Mouse (Mus musculus) forebrain, embryonic 15.5 days (tissue): ENCODE results near the gene Ssbp3. TPM values are rescaled to one million over a fixed set of nuclear protein-coding genes. Genes with fewer than 3 reads are reported as not detected.

ENCODE experiments used
- ATAC-seq: fragments of 200-750 bp; cut with Nextera tagmentation; replicated peaks from 2 replicates; pipeline ENCODE4 v1.8.0; 2017; ENCODE audit warnings: mild to moderate bottlenecking, moderate TSS enrichment, moderate library complexity
- H3K27ac ChIP-seq: fragments of 300-500 bp; sonication (generic); replicated peaks from 2 replicates; pipeline ENCODE4 v1.5.1; 2015; ENCODE audit warnings: mild to moderate bottlenecking, inconsistent platforms
- H3K27me3 ChIP-seq: fragments of 300-500 bp; sonication (generic); 2 replicates; pipeline ENCODE4 v1.6.1; 2015; ENCODE audit warnings: inconsistent platforms
- H3K36me3 ChIP-seq: fragments of 300-500 bp; sonication (generic); 2 replicates; pipeline ENCODE4 v1.6.1; 2015; ENCODE audit warnings: mild to moderate bottlenecking, inconsistent platforms
- H3K4me1 ChIP-seq: fragments of 300-500 bp; sonication (generic); 2 replicates; pipeline ENCODE4 v1.6.1; 2015; ENCODE audit warnings: inconsistent platforms
- H3K4me2 ChIP-seq: fragments of 300-500 bp; sonication (generic); replicated peaks from 2 replicates; pipeline ENCODE4 v1.6.1; 2015; ENCODE audit warnings: mild to moderate bottlenecking, inconsistent platforms
- H3K4me3 ChIP-seq: fragments of 300-500 bp; sonication (generic); 2 replicates; pipeline ENCODE4 v1.5.1; 2015; ENCODE audit warnings: mild to moderate bottlenecking, inconsistent platforms
- H3K9ac ChIP-seq: fragments of 300-500 bp; sonication (generic); replicated peaks from 2 replicates; pipeline ENCODE4 v1.6.1; 2015; ENCODE audit warnings: mild to moderate bottlenecking, inconsistent platforms
- H3K9me3 ChIP-seq: fragments of 300-500 bp; sonication (generic); 2 replicates; pipeline ENCODE4 v1.6.1; 2016; ENCODE audit warnings: inconsistent platforms
- WGBS: fragments of 180-500 bp; shearing (Covaris S2); methylation state at CpG from one replicate; pipeline ENCODE4 v1.1.7; 2015; ENCODE audit warnings: mixed read lengths; 5-methylcytosine and 5-hydroxymethylcytosine counted together
- polyA plus RNA-seq: library from polyadenylated mRNA; unstranded; fragments of >200 nt; fragmentation: Nextera tagmentation; extraction: Ambion mirVana; gene quantifications from 2 replicates; pipeline ENCODE4 v1.2.1, GENCODE M21; 2015

The Ssbp3 gene
- polyA plus RNA-seq, 1 experiment from 2014 or later = 198 TPM

DNA sequence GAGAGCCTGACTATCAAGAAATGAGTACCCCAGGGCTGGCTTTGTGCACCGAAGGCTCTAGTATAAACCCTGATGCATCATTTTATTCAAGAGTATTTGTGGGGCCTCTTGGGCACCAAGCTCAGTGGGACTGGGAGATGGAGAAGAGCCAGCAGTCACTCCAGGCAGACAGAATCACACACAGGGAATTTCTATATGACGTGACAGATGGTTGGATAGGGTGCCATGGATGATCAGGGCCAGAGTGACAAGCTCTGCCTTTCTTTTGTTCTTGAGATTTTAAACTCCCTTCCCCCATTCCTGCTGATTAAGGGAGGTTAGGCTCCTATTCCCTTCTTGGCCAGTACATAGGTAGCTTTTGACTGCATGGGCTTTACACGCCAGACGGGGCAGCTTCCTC, 74.8 kb downstream of the Ssbp3 start:
- Histone ChIP-seq H3K36me3 (no peaks in the 10 kb centered on the region), H3K4me3 (no peak overlapping the region), H3K9me3 (no peaks in the 10 kb centered on the region), H3K9ac (no peak overlapping the region), H3K4me1 (peaks cover 82% of the 10 kb centered on the region), H3K4me2 (0 out of 2 replicates have a peak overlapping the region, but pooled peaks have one; percentile 3), H3K27me3 (no peaks in the 10 kb centered on the region), H3K27ac (peak overlapping the region; percentile 86)
- 38% methylated on average over 4 of the region's 4 CpGs for WGBS
- no peak for ATAC-seq

DNA sequence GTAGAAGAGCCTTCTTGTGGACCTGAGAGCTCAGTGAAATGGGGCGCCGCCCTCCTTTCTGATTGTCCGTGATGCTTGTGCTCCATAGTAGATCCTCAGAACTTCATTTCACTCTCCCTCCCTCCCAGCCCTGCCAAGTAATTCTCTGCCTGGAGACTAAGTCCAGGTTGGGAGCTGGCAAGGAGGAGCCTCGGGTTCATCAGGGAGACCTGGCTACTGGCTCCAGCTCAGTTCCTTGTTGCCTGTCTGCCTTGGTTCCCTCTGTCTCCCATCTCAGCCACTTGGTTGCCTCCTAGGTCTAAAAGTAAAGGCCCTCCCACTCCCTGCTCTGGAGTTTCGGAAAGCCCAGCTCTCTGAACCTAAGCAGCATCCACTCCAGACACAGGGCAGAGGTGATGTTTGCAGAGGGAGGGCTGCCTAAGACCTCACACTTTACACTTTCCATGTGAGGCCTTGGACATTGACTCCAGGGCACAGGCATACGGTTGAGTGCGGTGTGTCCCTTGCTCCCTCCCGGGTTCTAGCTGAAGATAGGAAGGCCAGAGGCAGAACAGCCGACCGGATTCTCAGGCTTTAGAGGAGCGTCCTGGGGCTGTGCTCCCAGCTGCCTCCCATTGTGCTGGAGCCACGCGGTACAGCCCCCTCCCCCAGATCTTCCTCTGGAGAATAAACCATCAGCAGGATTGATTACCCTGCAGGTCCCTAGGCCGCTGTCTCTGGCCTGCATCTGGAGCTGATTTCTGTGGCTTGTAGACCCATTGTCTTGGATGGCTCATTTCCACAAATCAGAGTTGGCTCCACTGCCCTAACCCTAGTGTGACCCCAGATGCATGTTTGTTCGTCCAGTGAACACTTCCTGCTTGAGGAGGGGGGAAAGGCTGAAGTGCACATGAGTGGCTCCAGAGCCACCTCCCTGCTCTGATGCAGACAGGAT, 75.7 kb downstream of the Ssbp3 start:
- Histone ChIP-seq H3K4me2 (no peak overlapping the region), H3K27me3 (no peaks in the 10 kb centered on the region), H3K36me3 (no peaks in the 10 kb centered on the region), H3K27ac (peak overlapping the region; percentile 86), H3K4me3 (no peak overlapping the region), H3K9ac (no peak overlapping the region), H3K9me3 (no peaks in the 10 kb centered on the region), H3K4me1 (peaks cover 84% of the 10 kb centered on the region)
- ATAC-seq = no peak
- WGBS = 36% methylated on average over 15 of the region's 15 CpGs

DNA sequence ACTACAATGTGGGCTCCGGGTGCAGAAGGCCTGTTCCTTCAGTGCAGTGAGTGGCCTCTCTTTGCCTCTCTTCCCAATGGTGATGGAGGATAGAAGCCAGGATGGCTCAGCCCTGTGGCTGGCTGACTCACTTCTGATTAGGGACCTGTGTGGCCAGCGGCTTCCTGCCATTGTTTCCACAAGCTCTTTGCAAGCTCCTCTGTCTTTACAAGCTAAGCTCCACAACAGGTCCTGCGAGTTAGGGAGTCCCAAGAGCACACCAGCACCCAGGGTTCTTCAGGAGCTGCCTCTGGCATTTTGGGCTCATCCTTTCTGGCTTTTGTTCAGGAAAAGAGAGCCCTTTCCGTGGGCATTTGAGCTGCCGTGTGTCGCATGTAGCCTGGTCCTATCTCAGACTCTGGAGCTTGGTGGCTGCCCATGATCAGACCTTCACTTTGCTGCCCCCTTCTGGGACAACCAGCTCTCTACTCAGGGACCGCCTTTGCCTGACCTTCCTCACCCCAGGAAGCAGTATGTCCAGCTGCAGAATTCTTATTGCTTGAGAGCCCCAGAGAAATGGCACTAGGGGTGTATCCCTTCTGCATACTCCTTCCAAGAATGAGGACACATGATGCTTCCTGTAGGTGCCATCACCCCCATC, 77.3 kb downstream of the Ssbp3 start:
- Histone ChIP-seq H3K4me1 (peaks cover 85% of the 10 kb centered on the region), H3K36me3 (no peaks in the 10 kb centered on the region), H3K4me3 (no peak overlapping the region), H3K27ac (peak overlapping the region; percentile 38; the same call in 1 of the 2 replicates), H3K9ac (no peak overlapping the region), H3K4me2 (no peak overlapping the region), H3K27me3 (no peaks in the 10 kb centered on the region), H3K9me3 (no peaks in the 10 kb centered on the region)
- ATAC-seq = no peak
- WGBS = 16% methylated on average over 7 of the region's 7 CpGs

DNA sequence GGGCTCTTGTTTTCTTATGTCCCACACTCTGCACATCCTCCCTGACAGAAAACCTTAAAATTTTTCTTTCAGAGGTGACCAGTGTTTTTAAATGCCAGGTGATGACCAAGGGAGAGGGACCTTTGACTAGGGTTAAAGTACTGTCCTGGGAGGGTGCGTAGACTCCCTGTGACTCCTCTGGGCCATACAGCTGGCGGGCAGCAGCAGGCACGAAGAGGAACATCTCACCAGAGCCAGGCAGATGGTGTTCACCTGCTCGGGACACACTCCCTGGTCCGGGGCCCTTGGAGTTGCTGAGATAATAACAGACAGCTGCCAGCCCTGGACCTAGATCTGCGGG, 78.4 kb downstream of the Ssbp3 start:
- H3K27ac ChIP-seq = peak overlapping the region; percentile 78
- no peaks in the 10 kb centered on the region for H3K27me3 ChIP-seq
- H3K9ac ChIP-seq = 0 out of 2 replicates have a peak overlapping the region, but pooled peaks have one; percentile 16
- H3K4me3 ChIP-seq = no peak overlapping the region
- H3K9me3 ChIP-seq = no peaks in the 10 kb centered on the region
- no peak overlapping the region for H3K4me2 ChIP-seq
- ATAC-seq = no peak; the same call in 1 of the 2 replicates
- H3K36me3 ChIP-seq = no peaks in the 10 kb centered on the region
- 22% methylated on average over 6 of the region's 6 CpGs for WGBS
- peaks cover 85% of the 10 kb centered on the region for H3K4me1 ChIP-seq

DNA sequence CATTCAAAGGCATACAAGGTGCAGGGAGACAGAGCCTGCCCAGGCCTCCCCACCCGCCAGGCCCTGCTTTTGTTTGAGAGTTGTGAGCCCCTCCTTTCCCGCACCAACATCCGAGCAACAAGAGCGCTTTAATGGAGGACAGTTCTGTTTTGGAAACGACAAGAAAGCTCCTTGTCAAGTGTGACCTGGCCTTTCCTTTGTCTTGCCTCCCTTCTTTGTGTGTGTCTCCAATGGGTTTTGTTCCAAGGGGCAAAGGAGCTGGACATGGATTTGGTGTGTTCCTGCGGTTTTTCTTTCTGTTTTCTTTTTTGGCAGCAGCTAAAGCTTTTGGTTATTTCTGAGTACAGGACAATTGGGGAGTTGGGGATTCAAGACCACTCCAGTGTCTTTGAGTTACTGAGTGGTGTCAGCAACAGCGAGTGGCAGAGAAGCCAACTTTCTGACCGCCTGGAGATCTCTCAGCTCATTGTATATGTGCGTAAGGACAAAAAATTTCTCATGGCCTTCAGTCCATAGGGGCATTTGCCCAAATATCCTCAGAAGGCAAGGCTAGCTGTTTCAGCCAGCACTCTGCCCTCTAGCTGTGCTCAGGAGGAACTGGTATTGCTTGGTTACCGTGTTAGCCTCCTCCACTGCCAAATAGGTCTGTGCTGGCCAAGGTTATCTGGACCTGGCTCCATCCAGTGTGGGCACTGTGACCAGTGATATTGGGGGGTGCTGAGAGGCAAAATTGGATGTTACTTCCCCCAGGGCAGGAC, 78.9 kb downstream of the Ssbp3 start:
- H3K36me3 ChIP-seq = no peaks in the 10 kb centered on the region
- peaks cover 85% of the 10 kb centered on the region for H3K4me1 ChIP-seq
- H3K4me2 ChIP-seq = no peak overlapping the region
- H3K27me3 ChIP-seq = no peaks in the 10 kb centered on the region
- ATAC-seq = peak; percentile 49; the same call in 1 of the 2 replicates
- no peaks in the 10 kb centered on the region for H3K9me3 ChIP-seq
- H3K27ac ChIP-seq = peak overlapping the region; percentile 78
- H3K9ac ChIP-seq = peak overlapping the region; percentile 16; the same call in 1 of the 2 replicates
- no peak overlapping the region for H3K4me3 ChIP-seq
- WGBS = 6% methylated on average over 10 of the region's 10 CpGs

DNA sequence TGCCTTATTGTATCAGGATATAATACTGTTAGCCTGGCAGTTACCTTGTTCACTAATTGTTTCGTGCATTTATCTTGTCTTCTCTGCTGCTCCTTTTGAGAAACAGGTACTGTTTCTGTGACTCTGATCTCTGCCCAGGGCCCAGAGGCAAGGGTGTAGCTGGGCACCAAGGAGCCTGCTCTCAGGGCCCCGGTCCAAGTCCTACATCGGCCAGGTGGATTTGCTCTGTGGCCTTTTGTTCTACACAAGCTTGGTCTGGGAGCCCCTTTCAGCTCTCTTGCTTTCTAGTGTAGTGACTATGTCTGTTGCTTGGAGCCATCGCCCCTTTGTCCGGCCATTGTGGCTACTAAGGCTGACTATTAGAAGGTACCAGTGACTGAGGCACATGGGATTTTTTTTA, 82.6 kb downstream of the Ssbp3 start:
- H3K4me2 ChIP-seq = no peak overlapping the region
- H3K4me1 ChIP-seq = peaks cover 79% of the 10 kb centered on the region
- H3K27ac ChIP-seq = no peak overlapping the region
- H3K27me3 ChIP-seq = no peaks in the 10 kb centered on the region
- H3K36me3 ChIP-seq = no peaks in the 10 kb centered on the region
- H3K9ac ChIP-seq = no peak overlapping the region
- no peaks in the 10 kb centered on the region for H3K9me3 ChIP-seq
- 73% methylated on average over 5 of the region's 5 CpGs for WGBS
- no peak overlapping the region for H3K4me3 ChIP-seq
- no peak for ATAC-seq

DNA sequence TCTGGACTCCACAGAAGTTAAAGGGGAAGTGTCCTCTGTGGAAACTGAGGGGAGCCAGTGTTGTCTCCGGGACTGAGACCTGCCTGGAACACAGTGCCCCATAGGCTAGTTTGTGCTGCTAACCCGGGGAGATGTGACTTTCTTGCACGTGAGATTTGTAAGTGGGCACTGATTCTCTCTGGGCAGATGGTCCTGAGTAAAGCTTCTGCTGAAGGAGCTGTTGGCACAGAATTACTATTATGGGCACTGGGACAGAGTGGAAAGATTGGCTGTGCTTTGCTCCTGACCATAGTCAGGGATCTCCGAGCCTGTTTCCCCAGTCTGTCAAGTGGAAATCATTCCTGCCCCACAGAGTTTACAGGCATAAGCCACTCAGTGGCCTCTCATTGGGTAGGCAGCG, 83.8 kb downstream of the Ssbp3 start:
- no peaks in the 10 kb centered on the region for H3K9me3 ChIP-seq
- H3K4me3 ChIP-seq = no peak overlapping the region
- peak overlapping the region; percentile 52 for H3K27ac ChIP-seq
- peaks cover 67% of the 10 kb centered on the region for H3K4me1 ChIP-seq
- no peaks in the 10 kb centered on the region for H3K36me3 ChIP-seq
- no peak overlapping the region for H3K9ac ChIP-seq
- no peak for ATAC-seq
- no peak overlapping the region for H3K4me2 ChIP-seq
- WGBS = 65% methylated on average over 5 of the region's 5 CpGs
- no peaks in the 10 kb centered on the region for H3K27me3 ChIP-seq

DNA sequence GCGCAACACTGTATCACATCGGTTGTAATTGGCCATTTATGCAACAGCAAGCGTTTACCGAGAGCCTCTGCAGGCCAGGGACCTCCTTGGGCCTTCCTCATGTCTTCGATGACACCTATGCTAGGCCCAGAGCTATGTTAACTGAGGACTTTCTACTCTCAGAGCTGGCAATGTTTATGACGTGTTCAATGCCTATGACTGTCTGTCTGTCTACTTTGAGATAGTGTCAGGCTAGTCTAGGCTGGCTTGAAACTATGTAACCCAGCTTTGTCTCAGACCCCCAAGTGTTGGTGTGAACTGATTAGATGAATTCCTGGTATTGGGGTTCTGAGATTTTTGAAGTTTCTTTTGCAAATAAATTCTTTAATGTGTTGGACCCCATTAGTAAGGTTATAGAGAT, 84.6 kb downstream of the Ssbp3 start:
- no peak for ATAC-seq
- Histone ChIP-seq H3K9me3 (no peaks in the 10 kb centered on the region), H3K4me2 (no peak overlapping the region), H3K36me3 (no peaks in the 10 kb centered on the region), H3K27ac (no peak overlapping the region), H3K4me3 (no peak overlapping the region), H3K27me3 (no peaks in the 10 kb centered on the region), H3K9ac (no peak overlapping the region), H3K4me1 (peaks cover 64% of the 10 kb centered on the region)
- WGBS = 81% methylated on average over 6 of the region's 6 CpGs

DNA sequence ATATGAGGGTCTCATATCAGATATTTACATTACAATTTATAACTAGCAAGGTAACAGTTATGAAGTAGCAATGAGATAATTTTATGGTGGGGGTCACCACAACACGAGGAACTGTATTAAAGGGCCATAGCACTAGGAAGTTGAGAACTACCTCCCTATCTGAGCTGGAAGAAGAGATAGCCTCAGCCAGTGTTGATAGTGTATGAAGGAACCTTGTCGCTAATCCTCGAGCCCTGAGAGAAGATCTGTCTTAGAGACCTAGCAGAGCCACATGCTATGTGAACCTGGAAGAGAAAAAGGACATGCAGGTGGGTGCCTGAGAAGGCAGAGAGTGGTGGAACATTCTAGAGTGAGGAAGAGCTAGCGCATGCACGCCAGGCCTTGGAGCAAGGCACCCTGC, 85.0 kb downstream of the Ssbp3 start:
- Histone ChIP-seq H3K4me1 (peaks cover 65% of the 10 kb centered on the region), H3K4me2 (no peak overlapping the region), H3K27ac (no peak overlapping the region), H3K9ac (no peak overlapping the region), H3K4me3 (no peak overlapping the region), H3K27me3 (no peaks in the 10 kb centered on the region), H3K36me3 (no peaks in the 10 kb centered on the region), H3K9me3 (no peaks in the 10 kb centered on the region)
- ATAC-seq = no peak
- 86% methylated on average over 5 of the region's 5 CpGs for WGBS

DNA sequence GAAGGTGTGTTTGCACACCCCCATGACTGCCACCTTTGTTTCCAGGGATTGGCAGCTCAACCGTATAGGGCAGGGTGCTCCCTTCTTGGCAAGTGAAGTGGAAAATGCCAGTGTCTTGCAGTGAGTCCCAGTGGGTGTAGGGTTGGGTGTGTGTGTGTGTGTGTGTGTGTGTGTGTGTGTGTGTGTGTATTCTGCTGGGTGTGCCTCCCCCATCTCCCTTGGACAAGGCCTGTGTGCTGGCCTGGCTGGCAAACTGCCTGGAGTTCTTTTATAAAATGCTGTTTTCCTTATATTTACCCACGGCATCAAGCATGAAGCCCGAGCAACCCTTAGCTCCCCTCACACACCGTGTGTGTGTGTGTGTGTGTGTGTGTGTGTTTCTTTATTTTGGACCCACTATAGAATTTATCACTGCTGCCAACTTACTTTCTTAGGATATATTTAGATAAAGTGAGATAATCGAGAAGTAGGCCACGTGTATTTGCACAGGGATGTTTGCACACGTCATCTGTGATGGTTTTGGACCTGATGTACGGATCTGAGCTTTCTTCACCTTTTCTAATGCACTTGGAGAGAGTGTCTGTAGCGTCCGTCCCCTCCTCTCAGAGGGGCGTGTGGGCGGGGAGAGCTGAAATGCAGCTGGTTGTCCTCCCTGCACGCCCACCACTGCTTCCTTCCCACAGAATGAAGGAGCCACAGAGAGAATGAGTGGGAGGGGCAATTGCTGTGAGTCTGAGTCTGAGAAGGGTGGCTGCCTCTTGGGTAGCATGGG, 86.0 kb downstream of the Ssbp3 start:
- Histone ChIP-seq H3K4me2 (no peak overlapping the region), H3K4me3 (no peak overlapping the region), H3K4me1 (peaks cover 72% of the 10 kb centered on the region), H3K27ac (0 out of 2 replicates have a peak overlapping the region, but pooled peaks have one; percentile 9), H3K9me3 (no peaks in the 10 kb centered on the region), H3K9ac (no peak overlapping the region), H3K36me3 (no peaks in the 10 kb centered on the region), H3K27me3 (no peaks in the 10 kb centered on the region)
- 22% methylated on average over 13 of the region's 13 CpGs for WGBS
- ATAC-seq = peak; percentile 17

DNA sequence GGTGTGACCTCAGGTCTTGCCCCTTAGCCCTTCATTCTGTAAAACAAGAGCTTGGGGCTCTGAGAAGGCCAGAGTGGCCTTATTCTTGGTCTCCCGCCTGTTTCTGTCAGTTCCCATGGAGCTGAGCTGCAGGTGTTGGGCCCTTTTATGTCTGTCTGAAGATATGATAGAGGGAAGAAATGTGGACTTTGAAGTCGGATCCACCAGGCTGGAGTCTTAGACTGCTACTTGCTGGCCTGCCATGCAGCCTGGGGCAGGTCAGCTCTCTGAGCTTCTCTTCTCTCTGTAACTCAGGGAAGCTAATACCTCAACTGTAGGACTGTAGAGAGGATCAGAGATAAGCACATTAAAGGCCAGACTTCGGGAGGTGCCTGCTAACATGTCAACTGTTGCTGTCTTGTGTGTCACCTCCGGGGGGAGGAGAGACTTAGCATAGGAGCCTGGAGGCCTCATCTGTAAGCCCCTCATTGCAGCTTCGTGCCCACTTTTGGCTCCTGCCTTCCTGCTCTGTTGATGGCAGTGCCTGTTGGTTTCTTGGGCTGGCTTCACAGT, 90.8 kb downstream of the Ssbp3 start:
- Histone ChIP-seq H3K9me3 (no peaks in the 10 kb centered on the region), H3K27ac (peak overlapping the region; percentile 24; the same call in 1 of the 2 replicates), H3K4me1 (peaks cover 50% of the 10 kb centered on the region), H3K27me3 (no peaks in the 10 kb centered on the region), H3K9ac (no peak overlapping the region), H3K36me3 (no peaks in the 10 kb centered on the region), H3K4me3 (no peak overlapping the region), H3K4me2 (no peak overlapping the region)
- WGBS = 75% methylated on average over 5 of the region's 5 CpGs
- no peak; the same call in 1 of the 2 replicates for ATAC-seq
